Mouse (Mus musculus): ENCODE results near the gene Gstz1. TPM values are rescaled to one million over a fixed set of nuclear protein-coding genes. Genes with fewer than 3 reads are reported as not detected.

The Gstz1 gene
- polyA plus RNA-seq, 1 experiment from 2014 or later: 33.3 TPM

DNA sequence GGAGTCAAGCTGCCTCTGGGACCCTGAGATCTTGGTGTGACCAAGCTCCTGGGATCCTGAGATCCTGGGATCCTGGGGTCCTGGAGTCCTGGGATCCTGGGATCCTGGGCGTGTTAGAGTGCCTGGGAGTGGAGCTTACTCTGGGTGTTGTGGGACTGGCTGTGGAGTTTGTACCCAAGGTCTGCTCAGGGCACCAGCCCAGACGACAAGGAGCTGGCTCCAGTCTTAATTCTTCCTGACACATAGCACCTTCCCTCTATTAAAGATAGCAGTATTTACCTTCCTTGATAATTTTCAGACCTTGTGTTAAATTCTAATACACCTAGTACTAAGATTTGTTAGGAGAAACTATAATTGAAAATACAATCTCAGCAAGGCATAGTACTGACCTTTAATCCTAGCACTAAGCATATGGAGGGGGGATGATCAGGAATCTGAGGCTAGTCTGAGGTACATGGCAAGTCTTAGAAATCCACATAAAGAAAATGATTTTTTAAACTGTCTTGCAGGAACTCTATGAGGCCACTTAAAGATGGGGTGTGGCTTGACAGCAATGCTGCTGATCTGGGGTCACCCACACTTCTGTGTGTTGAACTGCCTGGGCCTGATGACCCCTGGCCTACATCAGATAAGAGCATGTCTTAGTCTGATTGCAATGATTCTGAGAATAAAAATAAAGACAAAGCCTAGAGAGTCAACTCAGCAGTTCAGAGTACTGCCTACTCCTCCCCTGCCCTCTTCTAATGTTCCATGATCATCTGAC is 66.1 kb downstream of the Gstz1 start:
- no peak overlapping the region for H3K27ac ChIP-seq
- H3K9me3 ChIP-seq: no peaks in the 10 kb centered on the region
- WGBS: 45% methylated on average over 2 of the region's 2 CpGs
- ATAC-seq (ENCODE audit: borderline replicate concordance, extremely low read depth, low FRiP score, low TSS enrichment): no peak
- no peak overlapping the region for H3K9ac ChIP-seq
- H3K36me3 ChIP-seq: no peaks in the 10 kb centered on the region
- H3K4me3 ChIP-seq: no peak overlapping the region
- H3K27me3 ChIP-seq: no peaks in the 10 kb centered on the region
- H3K4me1 ChIP-seq: no peaks in the 10 kb centered on the region
- no peak overlapping the region for H3K4me2 ChIP-seq

Other genes starting within 250 kb of the Gstz1 start
- gene Cipc, start 200.1 kb upstream of the Gstz1 start, polyA plus RNA-seq (2015; fragmentation: Nextera tagmentation; extraction: Ambion mirVana): 18.0 and 19.2 TPM in 2 replicates
- gene Zdhhc22, start 156.7 kb upstream of the Gstz1 start, polyA plus RNA-seq (2015; fragmentation: Nextera tagmentation; extraction: Ambion mirVana): 0.12 TPM in 1 of 2 replicates, not detected in the other
- 0.06 and 0.07 TPM in 2 replicates for gene Tmem63c, start 125.8 kb upstream of the Gstz1 start, polyA plus RNA-seq (2015; fragmentation: Nextera tagmentation; extraction: Ambion mirVana)
- gene Ngb, start 44.6 kb upstream of the Gstz1 start, polyA plus RNA-seq (2015; fragmentation: Nextera tagmentation; extraction: Ambion mirVana): 6.4 and 7.1 TPM in 2 replicates
- gene Pomt2, start 803 bp downstream of the Gstz1 start, polyA plus RNA-seq (2015; fragmentation: Nextera tagmentation; extraction: Ambion mirVana): 16.4 and 16.8 TPM in 2 replicates
- 1.3 and 1.9 TPM in 2 replicates for gene Samd15, start 52.6 kb downstream of the Gstz1 start, polyA plus RNA-seq (2015; fragmentation: Nextera tagmentation; extraction: Ambion mirVana)
- gene Tmed8, start 53.3 kb downstream of the Gstz1 start, polyA plus RNA-seq (2015; fragmentation: Nextera tagmentation; extraction: Ambion mirVana): 2.2 and 2.6 TPM in 2 replicates
- 0.26 and 0.39 TPM in 2 replicates for gene Noxred1, start 91.6 kb downstream of the Gstz1 start, polyA plus RNA-seq (2015; fragmentation: Nextera tagmentation; extraction: Ambion mirVana)
- 40.7 and 41.1 TPM in 2 replicates for gene Vipas39, start 119.1 kb downstream of the Gstz1 start, polyA plus RNA-seq (2015; fragmentation: Nextera tagmentation; extraction: Ambion mirVana)
- gene Ahsa1, start 119.3 kb downstream of the Gstz1 start, polyA plus RNA-seq (2015; fragmentation: Nextera tagmentation; extraction: Ambion mirVana): 219 and 232 TPM in 2 replicates
- gene Ism2, start 152.5 kb downstream of the Gstz1 start, polyA plus RNA-seq (2015; fragmentation: Nextera tagmentation; extraction: Ambion mirVana): 0.84 and 1.0 TPM in 2 replicates
- 95.8 and 105 TPM in 2 replicates for gene Sptlc2, start 241.2 kb downstream of the Gstz1 start, polyA plus RNA-seq (2015; fragmentation: Nextera tagmentation; extraction: Ambion mirVana)

Data from lung, embryonic 15.5 days (tissue).